Mouse (Mus musculus): ENCODE measurements around the gene Aff1. TPM values are rescaled to one million over a fixed set of nuclear protein-coding genes. Genes with fewer than 3 reads are reported as not detected.

Aff1 gene
- polyA plus RNA-seq, 1 experiment from 2014 or later: 11.4 TPM

DNA sequence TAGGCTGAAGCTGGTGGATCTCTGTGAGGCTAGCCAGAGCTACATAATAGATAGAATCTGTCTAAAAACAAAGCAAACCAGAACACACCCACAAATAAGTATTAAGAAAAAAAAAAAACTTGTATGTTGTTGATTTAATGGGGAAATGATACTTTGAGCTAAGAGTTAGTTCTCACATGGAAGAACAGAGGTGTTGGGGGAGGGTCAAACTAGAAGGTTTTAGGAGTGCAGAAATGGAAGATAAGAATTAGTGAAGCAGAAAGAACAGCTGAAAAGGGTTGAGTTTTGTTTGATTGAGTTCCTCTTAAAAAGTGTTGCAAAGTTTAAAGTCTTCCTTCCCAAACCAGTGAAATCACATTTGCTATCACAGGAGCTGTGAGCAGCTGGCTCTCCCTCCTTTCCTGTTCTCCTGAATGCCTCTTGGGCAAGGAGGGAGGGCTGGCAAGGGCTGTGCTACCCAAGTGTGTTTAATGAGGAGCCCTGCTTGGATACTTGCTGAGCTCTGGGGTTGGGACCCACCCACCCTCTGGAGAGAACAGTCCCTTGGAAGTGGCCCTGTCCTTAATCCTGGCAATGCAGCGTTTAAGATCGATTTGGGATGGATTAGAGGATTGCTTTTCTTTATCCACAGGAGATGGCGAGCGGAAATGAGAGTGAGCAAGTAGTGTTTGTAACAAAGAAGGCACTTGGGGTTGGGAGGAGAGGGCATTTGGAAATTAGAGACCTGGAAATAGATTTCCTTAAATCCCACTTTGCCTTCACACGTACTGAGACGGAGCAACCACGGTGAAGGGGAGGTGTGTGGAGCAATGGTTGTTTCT, 57.5 kb downstream of the Aff1 start:
- ATAC-seq (ENCODE audit: insufficient number of reproducible peaks, low FRiP score): no peak
- H3K9ac ChIP-seq: no peak overlapping the region

DNA sequence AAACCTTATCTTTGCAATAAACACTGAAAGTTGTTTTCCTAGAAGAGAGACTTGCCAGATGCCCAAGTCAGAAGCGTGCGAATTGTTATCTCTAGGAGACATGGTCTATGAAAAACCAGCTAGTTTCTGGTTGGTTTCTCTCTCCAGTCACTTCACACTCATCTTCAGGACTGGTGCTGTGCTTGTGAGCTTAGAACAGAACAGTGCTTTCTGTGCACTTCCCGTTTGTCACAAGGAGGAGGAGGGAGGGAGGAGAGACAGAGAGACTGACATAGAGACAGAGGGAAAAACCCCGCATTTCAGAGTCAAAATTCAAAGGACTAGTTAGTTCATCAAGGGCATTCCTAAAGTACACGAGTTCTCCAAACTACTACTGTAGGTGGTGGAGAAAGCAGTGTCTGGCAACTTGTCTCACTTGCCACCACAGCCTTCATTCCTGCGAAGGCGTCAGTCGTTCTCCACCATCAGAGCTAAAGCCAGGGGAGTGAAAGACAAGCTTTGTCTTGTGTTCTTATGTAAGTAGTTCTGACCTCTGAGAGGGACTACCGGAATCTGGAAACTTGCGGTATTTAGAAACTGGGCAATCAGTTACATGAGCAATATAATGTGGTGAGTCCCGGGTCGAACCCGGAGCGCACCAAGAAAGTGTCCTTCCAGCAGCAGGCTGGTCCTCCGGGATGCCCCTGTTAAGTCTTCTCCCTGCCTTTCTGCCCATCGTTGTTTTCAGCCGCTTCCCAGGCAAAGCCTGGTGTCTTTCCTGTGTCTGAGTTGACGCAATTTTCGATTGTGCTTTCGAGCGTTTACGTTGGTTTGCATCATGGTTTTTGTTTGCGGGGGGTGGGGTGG, 60.7 kb downstream of the Aff1 start:
- peak overlapping the region; percentile 96 for H3K27ac ChIP-seq (ENCODE audit: poor library complexity, severe bottlenecking)
- H3K36me3 ChIP-seq: no peaks in the 10 kb centered on the region
- peak overlapping the region; percentile 89 for H3K4me2 ChIP-seq
- H3K9me3 ChIP-seq (replicated peaks): no peaks in the 10 kb centered on the region
- no peaks in the 10 kb centered on the region for H3K27me3 ChIP-seq (replicated peaks)
- under 1% methylated on average over 23 of the region's 23 CpGs for WGBS
- ATAC-seq (ENCODE audit: insufficient number of reproducible peaks, low FRiP score): peak; percentile 12; the same call in 1 of the 2 replicates
- peak overlapping the region; percentile 82 for H3K9ac ChIP-seq
- H3K4me3 ChIP-seq: peak overlapping the region; percentile 70
- peaks cover 20% of the 10 kb centered on the region for H3K4me1 ChIP-seq (replicated peaks)

More for the DNA sequence above, 57.5 kb downstream of the Aff1 start:
- no peak overlapping the region for H3K27ac ChIP-seq (ENCODE audit: poor library complexity, severe bottlenecking)
- H3K27me3 ChIP-seq (replicated peaks): no peaks in the 10 kb centered on the region
- no peak overlapping the region for H3K4me3 ChIP-seq
- H3K36me3 ChIP-seq: no peaks in the 10 kb centered on the region
- no peaks in the 10 kb centered on the region for H3K9me3 ChIP-seq (replicated peaks)
- no peak overlapping the region for H3K4me2 ChIP-seq
- 58% methylated on average over 7 of the region's 7 CpGs for WGBS
- H3K4me1 ChIP-seq (replicated peaks): peaks cover 6% of the 10 kb centered on the region

DNA sequence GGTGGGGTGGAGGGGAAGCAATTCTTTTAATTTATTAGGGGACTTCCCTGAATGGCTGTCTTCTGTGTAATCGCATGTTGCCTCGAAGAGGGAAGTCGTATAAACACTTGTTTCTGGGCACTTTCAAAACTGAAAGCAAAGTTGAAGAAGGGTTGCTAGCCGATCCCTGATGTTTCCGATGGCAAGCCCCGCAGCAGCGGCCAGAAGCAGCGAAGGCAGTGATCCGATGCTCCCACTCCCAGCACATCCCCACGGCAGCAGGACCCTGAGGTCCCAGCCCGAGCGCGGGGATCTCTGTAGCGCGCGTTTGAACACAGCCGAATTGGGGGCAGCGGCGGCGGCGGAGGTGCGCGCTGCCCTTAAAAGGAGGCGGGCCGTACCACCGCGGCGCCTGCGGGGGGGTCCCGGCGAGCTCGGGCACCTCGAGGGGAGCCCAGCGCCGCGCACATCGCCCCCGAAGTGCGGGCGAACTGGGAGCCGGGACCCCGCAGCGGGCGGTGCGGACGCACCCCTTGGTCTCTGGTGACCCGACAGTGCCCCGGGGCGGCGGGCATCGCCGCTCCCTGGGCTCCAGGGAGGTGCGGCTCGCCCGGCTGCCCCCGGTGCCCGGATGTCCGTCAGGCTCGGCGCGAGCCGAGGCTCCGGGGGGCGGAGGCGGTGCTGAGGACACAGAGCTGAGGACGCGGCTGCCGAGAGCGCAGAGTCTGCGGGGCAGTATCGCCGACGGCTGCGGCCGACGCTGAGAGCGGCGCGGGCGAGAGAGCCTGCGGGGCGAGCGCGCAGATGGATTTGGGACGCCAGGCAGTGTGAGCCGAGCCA, 61.5 kb downstream of the Aff1 start:
- H3K4me2 ChIP-seq: peak overlapping the region; percentile 89
- no peaks in the 10 kb centered on the region for H3K27me3 ChIP-seq (replicated peaks)
- peak overlapping the region; percentile 82 for H3K9ac ChIP-seq
- WGBS: under 1% methylated on average over 85 of the region's 86 CpGs
- peak overlapping the region; percentile 96 for H3K27ac ChIP-seq (ENCODE audit: poor library complexity, severe bottlenecking)
- H3K4me3 ChIP-seq: peak overlapping the region; percentile 70
- peak; percentile 97 for ATAC-seq (ENCODE audit: insufficient number of reproducible peaks, low FRiP score)
- peaks cover 28% of the 10 kb centered on the region for H3K4me1 ChIP-seq (replicated peaks)
- no peaks in the 10 kb centered on the region for H3K36me3 ChIP-seq
- no peaks in the 10 kb centered on the region for H3K9me3 ChIP-seq (replicated peaks)

DNA sequence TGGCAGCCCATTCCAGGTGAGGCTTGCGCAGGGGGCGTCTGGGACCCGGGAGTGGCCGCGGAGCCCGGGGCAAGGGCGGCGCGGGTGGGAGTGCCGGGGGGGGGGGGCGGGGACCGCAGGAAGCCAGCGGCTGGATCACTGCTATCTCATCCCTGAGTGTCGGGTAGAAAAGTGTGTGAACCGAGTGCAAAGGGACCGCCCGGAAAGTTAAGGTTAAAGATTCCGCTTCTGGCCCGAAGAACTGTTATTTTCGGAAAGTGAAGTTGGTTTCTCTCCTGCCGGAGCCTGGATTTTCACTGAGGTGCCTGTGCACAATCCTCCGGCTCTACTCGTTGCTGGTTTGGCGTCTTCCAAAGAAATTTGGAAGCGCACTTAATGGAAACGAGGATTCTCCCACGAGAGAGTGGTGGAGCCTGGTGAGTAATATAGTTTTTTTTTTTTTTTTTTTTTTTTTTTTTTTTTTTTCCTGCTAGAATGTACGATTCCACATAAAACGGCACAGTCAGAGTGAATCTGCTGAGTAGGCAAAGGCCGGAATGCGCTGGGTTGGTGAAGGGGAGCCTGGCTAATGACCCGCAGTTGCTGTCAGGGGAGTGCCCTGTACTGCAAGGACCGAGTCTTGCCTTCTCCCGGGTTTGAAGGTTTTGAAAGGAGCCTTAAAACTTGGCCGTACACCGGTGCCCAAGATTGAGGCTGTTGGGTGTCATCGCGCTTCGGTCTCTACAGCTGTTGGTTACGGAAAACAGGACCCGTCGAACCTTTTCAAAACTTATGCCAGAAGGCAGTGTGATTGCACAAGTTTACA, 62.4 kb downstream of the Aff1 start:
- Histone ChIP-seq H3K4me2 (peak overlapping the region; percentile 89), H3K27me3 (replicated peaks) (no peaks in the 10 kb centered on the region), H3K9ac (peak overlapping the region; percentile 82), H3K36me3 (no peaks in the 10 kb centered on the region), H3K4me3 (peak overlapping the region; percentile 70), H3K27ac (ENCODE audit: poor library complexity, severe bottlenecking) (peak overlapping the region; percentile 96), H3K4me1 (replicated peaks) (peaks cover 29% of the 10 kb centered on the region), H3K9me3 (replicated peaks) (no peaks in the 10 kb centered on the region)
- ATAC-seq (ENCODE audit: insufficient number of reproducible peaks, low FRiP score): peak; percentile 81
- 2% methylated on average over 39 of the region's 42 CpGs for WGBS

DNA sequence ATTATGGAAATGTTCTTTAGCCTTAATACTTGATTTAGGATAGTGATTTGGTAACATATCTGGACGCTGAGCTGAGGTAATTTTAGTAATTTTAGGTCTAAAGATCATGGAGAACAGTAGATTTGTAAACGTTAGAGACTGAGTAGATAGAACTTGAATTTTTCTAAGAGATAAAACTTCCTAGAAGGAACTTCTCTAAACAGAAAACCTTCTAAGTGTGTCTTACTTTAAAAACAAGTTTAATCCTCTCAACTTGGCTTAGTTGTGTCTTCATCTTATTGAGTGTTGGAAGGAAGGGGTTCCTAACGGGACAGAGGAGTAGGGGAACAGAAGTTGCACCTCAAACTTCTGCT, 62.9 kb downstream of the Aff1 start:
- Histone ChIP-seq H3K4me1 (replicated peaks) (peaks cover 33% of the 10 kb centered on the region), H3K36me3 (no peaks in the 10 kb centered on the region), H3K27ac (ENCODE audit: poor library complexity, severe bottlenecking) (0 out of 2 replicates have a peak overlapping the region, but pooled peaks have one; percentile 8), H3K9me3 (replicated peaks) (no peaks in the 10 kb centered on the region), H3K4me2 (peak overlapping the region; percentile 89), H3K9ac (peak overlapping the region; percentile 82; the same call in 1 of the 2 replicates), H3K4me3 (peak overlapping the region; percentile 70), H3K27me3 (replicated peaks) (no peaks in the 10 kb centered on the region)
- 30% methylated on average over 3 of the region's 3 CpGs for WGBS
- ATAC-seq (ENCODE audit: insufficient number of reproducible peaks, low FRiP score): no peak

DNA sequence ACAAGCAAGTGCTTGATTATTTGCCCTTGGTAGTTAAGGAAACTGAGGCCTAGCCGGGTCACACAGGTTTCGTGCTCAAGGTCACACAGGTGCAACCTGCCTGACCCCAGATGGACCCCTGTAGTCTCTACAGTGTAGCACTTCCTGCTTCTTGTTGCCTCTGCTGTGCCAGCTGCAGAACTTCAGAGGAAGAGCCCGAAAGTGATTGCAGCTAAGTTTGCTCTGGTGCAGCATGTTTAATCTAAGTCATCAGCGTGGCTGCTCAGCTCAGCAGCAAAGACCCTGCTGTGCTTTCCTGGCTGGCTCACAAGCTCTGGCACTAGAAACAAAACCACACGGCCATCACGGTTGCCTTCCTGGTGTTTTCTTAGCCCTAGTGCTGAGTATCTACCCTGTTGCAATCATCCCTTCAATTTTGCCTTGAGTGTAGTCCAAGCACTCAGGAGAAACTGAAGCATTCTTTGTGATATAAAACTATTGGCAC, 64.1 kb downstream of the Aff1 start:
- WGBS: 52% methylated on average over 6 of the region's 6 CpGs
- no peak for ATAC-seq (ENCODE audit: insufficient number of reproducible peaks, low FRiP score)

DNA sequence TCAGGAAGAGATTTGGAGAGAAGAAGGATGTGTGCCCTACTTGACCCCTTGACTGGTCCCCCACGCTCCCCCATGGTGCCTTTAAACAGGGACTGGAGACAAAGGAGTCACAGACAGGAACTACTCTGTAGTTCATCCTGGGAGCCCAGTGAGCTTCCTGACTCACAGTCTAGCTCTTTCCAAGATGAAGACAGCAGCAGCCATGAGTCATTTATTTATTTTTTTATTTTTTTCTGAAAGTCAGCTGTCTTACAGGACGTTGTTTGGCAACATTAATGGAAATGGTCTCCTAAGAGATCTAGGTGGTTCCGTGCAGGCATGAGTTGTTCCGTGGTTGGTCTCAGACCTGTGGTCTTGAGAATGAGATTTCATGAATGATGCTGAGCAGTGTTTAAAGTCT, 66.3 kb downstream of the Aff1 start:
- no peak overlapping the region for H3K9ac ChIP-seq
- H3K4me2 ChIP-seq: no peak overlapping the region
- H3K27me3 ChIP-seq (replicated peaks): no peaks in the 10 kb centered on the region
- no peak for ATAC-seq (ENCODE audit: insufficient number of reproducible peaks, low FRiP score)
- H3K9me3 ChIP-seq (replicated peaks): no peaks in the 10 kb centered on the region
- peaks cover 54% of the 10 kb centered on the region for H3K4me1 ChIP-seq (replicated peaks)
- H3K4me3 ChIP-seq: no peak overlapping the region
- no peak overlapping the region for H3K27ac ChIP-seq (ENCODE audit: poor library complexity, severe bottlenecking)
- no peaks in the 10 kb centered on the region for H3K36me3 ChIP-seq
- WGBS: 60% methylated on average over 4 of the region's 4 CpGs

More for the DNA sequence above, 64.1 kb downstream of the Aff1 start:
- Histone ChIP-seq H3K9ac (no peak overlapping the region), H3K4me3 (peak overlapping the region; percentile 34; the same call in 1 of the 2 replicates), H3K36me3 (no peaks in the 10 kb centered on the region), H3K4me2 (peak overlapping the region; percentile 44), H3K27me3 (replicated peaks) (no peaks in the 10 kb centered on the region), H3K9me3 (replicated peaks) (no peaks in the 10 kb centered on the region), H3K4me1 (replicated peaks) (peaks cover 42% of the 10 kb centered on the region), H3K27ac (ENCODE audit: poor library complexity, severe bottlenecking) (no peak overlapping the region)

DNA sequence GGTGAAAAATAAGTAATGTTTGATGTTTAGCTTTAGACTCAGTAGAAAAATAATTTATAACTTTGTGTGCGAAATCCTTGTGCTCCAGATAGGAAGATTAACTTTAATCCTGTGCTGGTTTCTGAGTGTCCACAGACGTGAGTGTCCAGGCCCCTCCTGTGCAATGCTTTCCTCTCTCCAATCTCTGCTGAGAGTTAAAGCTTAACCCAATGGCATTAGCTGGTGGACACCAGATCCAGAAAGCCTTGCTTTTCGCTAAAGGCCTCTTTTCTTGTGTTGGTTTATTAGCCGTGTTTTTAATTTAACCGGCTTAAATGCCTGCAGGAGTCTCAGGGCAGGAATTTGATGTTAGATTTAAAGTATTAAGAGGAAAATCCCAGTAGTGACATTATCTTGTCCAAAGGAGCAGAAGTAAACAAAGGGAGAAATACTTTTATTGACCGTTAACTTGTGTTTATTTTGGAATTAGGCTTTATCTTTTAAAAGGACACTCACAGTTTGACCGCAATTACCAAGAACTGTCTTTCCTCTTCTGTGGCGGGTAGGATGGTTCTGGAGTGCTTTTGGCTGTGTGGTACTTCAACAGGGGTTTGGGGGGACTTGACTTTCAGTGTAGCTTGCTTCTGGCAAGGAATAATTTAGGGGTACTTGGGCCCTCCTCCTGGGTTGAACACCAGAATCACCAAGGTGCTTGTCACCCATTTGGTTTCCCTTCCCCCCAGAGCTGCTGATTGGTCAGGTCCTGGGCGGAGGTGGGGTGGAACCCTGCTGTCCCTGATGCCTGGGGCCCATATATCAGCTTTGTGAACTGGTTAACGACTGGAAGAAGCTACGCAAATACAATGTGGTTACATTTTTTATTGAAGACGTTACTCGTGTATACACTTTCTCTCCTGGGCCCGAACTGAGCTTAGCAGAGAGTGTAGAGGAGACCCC, 67.6 kb downstream of the Aff1 start:
- Histone ChIP-seq H3K36me3 (no peaks in the 10 kb centered on the region), H3K9ac (peak overlapping the region; percentile 72), H3K27me3 (replicated peaks) (no peaks in the 10 kb centered on the region), H3K27ac (ENCODE audit: poor library complexity, severe bottlenecking) (peak overlapping the region; percentile 69), H3K4me2 (peak overlapping the region; percentile 93), H3K4me1 (replicated peaks) (peaks cover 54% of the 10 kb centered on the region), H3K9me3 (replicated peaks) (no peaks in the 10 kb centered on the region), H3K4me3 (peak overlapping the region; percentile 50)
- peak; percentile 83 for ATAC-seq (ENCODE audit: insufficient number of reproducible peaks, low FRiP score)
- WGBS: 45% methylated on average over 14 of the region's 14 CpGs

DNA sequence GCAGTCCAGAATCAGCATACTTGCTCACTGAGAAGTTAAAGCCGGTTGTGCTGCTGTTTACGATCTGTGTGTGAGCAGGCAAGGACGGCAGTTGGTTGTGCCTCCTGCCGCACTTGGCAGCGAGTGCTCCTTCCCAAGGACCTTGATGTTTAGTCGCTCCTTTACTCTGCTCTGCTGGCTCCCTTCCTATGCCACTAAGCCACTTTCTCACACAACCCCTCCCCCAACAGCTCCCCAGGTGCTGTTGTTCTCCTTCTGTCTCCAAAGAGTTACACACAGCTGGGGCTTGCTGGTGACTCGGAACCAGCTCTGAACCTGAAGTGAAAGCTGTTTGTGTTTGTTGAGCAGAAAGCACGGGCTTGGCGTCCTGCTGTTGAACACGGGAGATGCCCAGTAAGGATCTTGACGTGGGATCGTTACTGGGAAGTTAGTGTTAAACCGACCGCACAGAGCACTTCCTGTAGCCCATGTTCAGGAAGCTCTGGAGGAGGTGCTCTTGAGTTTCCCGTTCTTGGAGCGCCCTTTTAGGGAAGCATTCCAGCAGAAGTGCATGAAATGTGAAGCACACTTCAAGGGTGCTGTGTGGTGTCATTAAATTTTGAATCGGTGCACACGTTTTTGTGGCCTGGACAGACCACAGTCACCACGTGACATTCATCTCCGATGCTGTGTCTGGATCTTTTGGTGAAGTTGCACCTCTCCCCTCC, 68.4 kb downstream of the Aff1 start:
- Histone ChIP-seq H3K9me3 (replicated peaks) (0 out of 2 replicates have a peak, but pooled peaks cover 3% of the 10 kb centered on the region), H3K4me3 (peak overlapping the region; percentile 50), H3K4me2 (peak overlapping the region; percentile 93), H3K27me3 (replicated peaks) (no peaks in the 10 kb centered on the region), H3K36me3 (no peaks in the 10 kb centered on the region), H3K4me1 (replicated peaks) (peaks cover 54% of the 10 kb centered on the region), H3K27ac (ENCODE audit: poor library complexity, severe bottlenecking) (peak overlapping the region; percentile 69), H3K9ac (peak overlapping the region; percentile 72)
- peak; percentile 46; the same call in 1 of the 2 replicates for ATAC-seq (ENCODE audit: insufficient number of reproducible peaks, low FRiP score)
- 3% methylated on average over 20 of the region's 20 CpGs for WGBS

Data from heart, embryonic 12.5 days (tissue).